Mouse (Mus musculus) right cerebral cortex, postnatal 25 days (tissue): ENCODE results near the gene Lrig1.
"Not testable (repeated sequence)": the region's sequence is repeated elsewhere in the genome, so short reads cannot be mapped to it uniquely, and the experiment has no call there.

Experiments
- DNase-seq: peaks from one replicate; pipeline ENCODE4 v3.0.0; 2022

Gene Lrig1

GRCm38 (mm10) chr6:94563203-94563940 lies 136.6 kb downstream of the Lrig1 start:
- no peak for DNase-seq

GRCm38 (mm10) chr6:94561346-94561745 lies 138.6 kb downstream of the Lrig1 start:
- no peak for DNase-seq

GRCm38 (mm10) chr6:94560896-94561295 lies 139.1 kb downstream of the Lrig1 start:
- no peak for DNase-seq

- not testable (repeated sequence) for DNase-seq
Observed at GRCm38 (mm10) chr6:94558603-94559002, 141.4 kb downstream of the Lrig1 start.
